Mouse (Mus musculus) liver, embryonic 14.5 days (tissue): ENCODE data around the gene Olfr1383.

ENCODE experiments used
- CTCF ChIP-seq: IDR thresholded peaks from 2 replicates; pipeline ENCODE4 v1.5.1; 2016; ENCODE audit warnings: antibody characterized with exemption, low read depth, control low read depth
- EP300 ChIP-seq: IDR thresholded peaks from 2 replicates; pipeline ENCODE4 v1.6.1; 2016; ENCODE audit warnings: antibody characterized with exemption, low read depth

DNA sequence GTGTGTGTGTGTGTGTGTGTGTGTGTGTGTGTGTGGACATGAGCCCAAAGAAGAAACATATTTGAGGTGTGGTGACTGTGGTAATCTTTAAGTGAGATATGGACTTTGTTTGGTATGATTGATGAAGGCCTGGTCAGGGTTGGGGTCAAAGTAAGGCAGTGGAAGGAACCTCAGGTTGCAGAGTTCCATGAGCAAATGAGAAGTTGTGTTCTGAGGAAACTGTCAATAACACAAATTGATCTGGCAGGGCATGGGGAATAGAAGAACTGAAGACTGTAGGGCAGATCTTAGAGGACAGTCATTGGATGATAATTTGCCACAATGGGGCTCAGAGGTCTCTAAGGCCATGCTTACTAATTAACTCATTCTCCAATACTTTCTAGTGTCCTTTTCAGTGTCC is at the start of gene Olfr1383:
- TF ChIP-seq CTCF (no peak), EP300 (no peak)
